Mouse (Mus musculus) erythroblast, embryonic 14.5 days (primary cell): ENCODE results near the gene Psmd12. TPM values are rescaled to one million over a fixed set of nuclear protein-coding genes. Genes with fewer than 3 reads are reported as not detected.
A peak's percentile ranks its signal among the peaks of the same experiment; 100 is the strongest.

ENCODE experiments used
- H3K27me3 ChIP-seq: 2 replicates; pipeline ENCODE4 v1.6.1; 2012; ENCODE audit warnings: inconsistent platforms; ENCODE audit not compliant: control insufficient read depth
- H3K36me3 ChIP-seq: 2 replicates; pipeline ENCODE4 v1.6.1; 2012; ENCODE audit warnings: mild to moderate bottlenecking, inconsistent platforms; ENCODE audit not compliant: control insufficient read depth
- H3K4me1 ChIP-seq: 2 replicates; pipeline ENCODE4 v1.6.1; 2012; ENCODE audit warnings: inconsistent platforms; ENCODE audit not compliant: control insufficient read depth
- H3K4me3 ChIP-seq: replicated peaks from 2 replicates; pipeline ENCODE3; 2012; ENCODE audit warnings: moderate library complexity, mild to moderate bottlenecking, inconsistent platforms
- H3K9me3 ChIP-seq: 2 replicates; pipeline ENCODE4 v1.6.1; 2012; ENCODE audit warnings: low read length, inconsistent platforms, mixed read lengths; ENCODE audit not compliant: control insufficient read depth
- GATA1 ChIP-seq: IDR thresholded peaks from 2 replicates; pipeline ENCODE4 v1.6.1; 2012; ENCODE audit warnings: low read length, inconsistent platforms, mixed read lengths
- TAL1 ChIP-seq: IDR thresholded peaks from 3 replicates; pipeline ENCODE4 v1.6.1; 2012; ENCODE audit warnings: low read length, inconsistent platforms, mixed read lengths
- polyA plus RNA-seq: library from polyadenylated mRNA; stranded (reverse); fragments of >175 nt; gene quantifications from 2 replicates; pipeline ENCODE4 v1.2.3, GENCODE M21; 2012

Gene Psmd12
- polyA plus RNA-seq, result 2.8 and 4.4 TPM in 2 replicates

DNA sequence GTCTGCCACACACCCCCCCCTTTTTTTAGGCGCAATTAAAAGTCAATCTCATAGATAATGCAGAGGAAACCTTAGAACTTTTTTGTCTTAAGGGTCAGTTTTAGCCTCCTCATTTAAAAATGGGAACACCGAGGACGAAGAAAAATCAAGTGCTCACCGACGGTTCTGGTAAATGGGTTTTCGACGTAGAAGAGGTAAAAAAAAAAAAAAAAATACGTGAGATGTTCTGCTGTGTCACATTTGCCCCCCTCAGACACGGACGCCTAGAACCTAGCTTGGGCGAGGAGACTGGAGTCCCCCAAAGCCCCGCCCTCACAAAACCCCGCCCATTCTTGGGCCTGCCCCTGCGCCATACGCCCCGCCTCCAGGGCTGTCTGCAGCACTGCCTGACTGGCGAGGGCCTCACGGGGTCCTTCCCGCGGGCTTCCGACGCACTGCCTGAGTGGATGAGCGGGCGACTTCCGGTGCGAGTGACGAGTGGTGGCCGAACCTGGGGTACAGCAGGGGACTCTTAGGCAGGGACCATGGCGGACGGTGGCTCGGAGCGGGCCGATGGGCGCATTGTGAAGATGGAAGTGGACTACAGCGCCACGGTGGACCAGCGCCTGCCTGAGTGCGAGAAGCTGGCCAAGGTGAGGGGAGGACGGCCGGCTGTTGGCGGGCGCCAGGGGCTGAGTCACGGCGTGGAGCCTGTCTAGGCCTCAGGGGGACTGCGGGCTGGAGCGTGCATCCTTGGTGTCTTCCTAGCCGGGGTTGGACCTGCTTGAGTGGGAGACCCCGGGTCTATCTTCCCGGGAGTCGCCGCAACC, at the start of gene Psmd12:
Gene Psmd12 (plus strand): TSS at position 432 of the 809 bp plus-strand sequence.
- Histone ChIP-seq H3K27me3 (no peaks in the 10 kb centered on the region), H3K4me3 (peak within 1 kb of the TSS; percentile 79), H3K4me1 (peaks cover 35% of the 10 kb centered on the region), H3K9me3 (no peaks in the 10 kb centered on the region), H3K36me3 (peaks cover 22% of the 10 kb centered on the region)
- TF ChIP-seq TAL1, result no peak
- TF ChIP-seq GATA1, result no peak

DNA sequence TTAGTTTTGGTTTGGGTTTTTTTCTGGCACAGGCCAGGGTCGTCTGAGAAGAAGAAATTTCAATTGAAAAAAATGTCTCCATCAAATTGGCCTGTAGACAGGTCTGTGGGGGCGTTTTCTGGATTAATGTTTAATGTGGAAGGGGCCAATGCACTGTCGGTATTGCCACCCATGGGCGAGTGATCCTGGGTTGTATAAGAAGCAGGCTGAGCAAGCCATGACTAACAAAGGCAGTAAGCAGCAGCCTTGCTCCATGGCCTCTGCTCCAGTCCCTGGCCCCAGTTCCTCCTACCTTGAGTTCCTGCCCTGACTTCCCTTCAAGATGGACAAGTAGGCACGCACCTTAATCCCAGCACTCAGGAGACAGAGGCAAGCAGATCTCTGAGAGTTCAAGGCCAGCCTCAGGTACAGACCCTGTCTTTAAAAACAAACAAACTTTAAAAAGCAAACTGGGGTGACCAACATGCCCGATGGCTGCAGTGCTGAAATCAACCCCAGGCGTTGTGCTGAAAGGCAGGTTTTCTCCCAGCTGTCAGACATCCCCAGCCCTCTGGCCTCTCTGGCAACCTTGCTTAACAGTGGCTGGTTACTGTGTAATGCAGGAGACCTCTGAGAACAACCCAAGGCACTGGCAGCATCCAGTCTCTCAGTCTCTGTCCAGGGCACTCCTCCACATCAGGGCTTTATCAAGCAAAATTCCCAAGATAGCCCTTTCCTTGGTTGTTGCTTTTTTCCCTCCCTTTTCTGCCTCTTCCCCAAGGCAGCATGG, 47.9 kb upstream of the Psmd12 start:
- Histone ChIP-seq H3K9me3 (peaks cover 2% of the 10 kb centered on the region; the same call in 1 of the 2 replicates), H3K27me3 (no peaks in the 10 kb centered on the region), H3K4me3 (no peak overlapping the region), H3K36me3 (peaks cover 7% of the 10 kb centered on the region), H3K4me1 (peaks cover 18% of the 10 kb centered on the region)
- TF ChIP-seq GATA1, result no peak
- TF ChIP-seq TAL1, result no peak

DNA sequence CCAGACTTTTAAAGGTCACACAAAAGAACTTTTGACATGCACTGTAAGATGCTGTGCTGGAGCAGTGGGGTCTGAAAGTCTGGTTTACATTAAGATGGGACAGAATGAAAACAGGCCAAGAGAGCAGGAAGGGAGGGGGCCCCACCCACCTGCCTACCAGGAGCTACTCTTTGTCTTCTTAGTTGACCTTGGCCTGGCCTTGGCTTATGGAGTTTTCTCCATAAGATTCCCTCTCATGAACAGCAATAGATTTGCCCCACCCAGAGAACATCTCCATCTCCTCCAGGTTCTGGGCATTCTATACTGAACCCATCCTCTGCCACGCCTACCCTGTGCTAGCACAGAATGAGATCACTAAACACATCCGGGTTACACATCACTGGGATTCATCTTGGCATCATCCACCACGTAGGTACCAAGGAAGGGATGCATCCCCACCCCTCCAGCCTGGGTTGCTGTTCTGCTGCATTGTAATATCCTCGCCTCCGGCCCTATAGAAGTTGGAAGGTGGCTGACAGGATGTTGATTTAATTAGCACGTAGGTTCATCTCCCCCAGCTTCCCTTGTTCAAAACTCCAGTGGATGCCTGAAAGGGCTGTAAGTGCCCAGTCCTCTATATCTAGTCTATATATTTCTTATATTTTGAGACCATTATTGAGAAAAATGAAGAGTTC, 43.4 kb upstream of the Psmd12 start:
- H3K4me1 ChIP-seq, result peaks cover 27% of the 10 kb centered on the region
- 0 out of 2 replicates have a peak, but pooled peaks cover 2% of the 10 kb centered on the region for H3K9me3 ChIP-seq

DNA sequence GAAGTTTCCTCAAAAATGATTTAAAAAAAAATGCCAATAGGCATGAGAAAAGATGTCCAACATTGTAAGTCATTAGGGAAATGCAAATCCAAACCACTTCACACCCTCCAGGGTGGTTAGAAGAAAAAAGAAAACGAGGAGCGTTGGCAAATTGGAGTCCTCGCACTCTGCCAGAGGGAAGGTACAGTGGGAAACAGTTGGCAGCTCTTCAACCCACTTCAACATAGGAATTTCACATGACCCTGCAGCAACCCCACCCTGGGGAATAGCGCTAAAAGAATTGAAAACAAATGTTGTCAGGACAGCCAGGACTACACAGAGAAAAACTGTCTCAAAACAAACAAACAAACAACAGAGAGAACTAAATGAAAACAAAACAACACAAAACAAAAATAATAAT, 41.6 kb upstream of the Psmd12 start:
- Histone ChIP-seq H3K36me3 (peaks cover 4% of the 10 kb centered on the region), H3K9me3 (0 out of 2 replicates have a peak, but pooled peaks cover 2% of the 10 kb centered on the region), H3K4me3 (no peak overlapping the region), H3K27me3 (no peaks in the 10 kb centered on the region), H3K4me1 (peaks cover 30% of the 10 kb centered on the region)
- no peak for TF ChIP-seq TAL1
- TF ChIP-seq GATA1, result no peak

More for the DNA sequence above, 43.4 kb upstream of the Psmd12 start:
- H3K36me3 ChIP-seq, result peaks cover 2% of the 10 kb centered on the region
- no peaks in the 10 kb centered on the region for H3K27me3 ChIP-seq
- no peak for TF ChIP-seq TAL1
- no peak for TF ChIP-seq GATA1
- no peak overlapping the region for H3K4me3 ChIP-seq

DNA sequence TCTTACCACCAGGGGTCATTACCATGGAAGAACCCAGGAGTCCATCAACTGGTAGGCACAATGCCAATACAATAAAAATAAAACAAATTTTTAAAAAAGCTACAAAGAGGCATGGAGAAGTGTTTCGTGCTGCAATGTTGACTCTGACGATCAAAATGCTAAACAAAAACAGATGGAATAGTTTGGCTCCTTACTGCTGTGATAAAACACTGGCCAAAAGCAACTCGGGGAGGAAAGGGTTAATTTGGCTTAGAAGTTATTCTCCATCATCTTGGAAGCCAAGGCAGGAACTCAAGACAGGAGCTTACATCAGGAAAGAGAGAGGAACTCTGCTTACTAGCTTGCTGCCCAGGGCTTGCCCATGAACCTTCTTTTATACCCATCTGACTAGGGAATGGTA, 41.1 kb upstream of the Psmd12 start:
- peaks cover 4% of the 10 kb centered on the region for H3K36me3 ChIP-seq
- peaks cover 31% of the 10 kb centered on the region for H3K4me1 ChIP-seq
- 0 out of 2 replicates have a peak, but pooled peaks cover 2% of the 10 kb centered on the region for H3K9me3 ChIP-seq
- no peaks in the 10 kb centered on the region for H3K27me3 ChIP-seq
- no peak overlapping the region for H3K4me3 ChIP-seq
- TF ChIP-seq GATA1, result no peak
- no peak for TF ChIP-seq TAL1

DNA sequence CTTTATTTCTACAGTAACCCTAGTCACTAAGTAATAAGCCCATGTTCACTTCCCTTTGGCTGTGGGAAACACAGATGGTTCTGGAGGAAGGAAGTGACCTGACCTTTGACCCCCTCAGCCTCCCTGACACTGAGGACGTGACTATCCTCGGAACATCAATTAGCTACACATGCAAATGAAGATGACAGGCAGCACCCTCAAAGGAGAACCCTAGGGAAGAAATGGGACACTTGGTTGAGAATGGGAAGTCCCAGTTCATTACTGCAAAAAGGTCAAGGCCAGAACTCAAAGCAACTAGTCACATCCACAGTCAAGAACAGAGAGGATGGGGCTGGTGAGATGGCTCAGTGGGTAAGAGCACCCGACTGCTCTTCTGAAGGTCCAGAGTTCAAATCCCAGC, 38.2 kb upstream of the Psmd12 start:
- Histone ChIP-seq H3K9me3 (0 out of 2 replicates have a peak, but pooled peaks cover 2% of the 10 kb centered on the region), H3K27me3 (no peaks in the 10 kb centered on the region), H3K36me3 (peaks cover 10% of the 10 kb centered on the region), H3K4me3 (no peak overlapping the region), H3K4me1 (peaks cover 37% of the 10 kb centered on the region)
- TF ChIP-seq TAL1, result no peak
- TF ChIP-seq GATA1, result no peak

DNA sequence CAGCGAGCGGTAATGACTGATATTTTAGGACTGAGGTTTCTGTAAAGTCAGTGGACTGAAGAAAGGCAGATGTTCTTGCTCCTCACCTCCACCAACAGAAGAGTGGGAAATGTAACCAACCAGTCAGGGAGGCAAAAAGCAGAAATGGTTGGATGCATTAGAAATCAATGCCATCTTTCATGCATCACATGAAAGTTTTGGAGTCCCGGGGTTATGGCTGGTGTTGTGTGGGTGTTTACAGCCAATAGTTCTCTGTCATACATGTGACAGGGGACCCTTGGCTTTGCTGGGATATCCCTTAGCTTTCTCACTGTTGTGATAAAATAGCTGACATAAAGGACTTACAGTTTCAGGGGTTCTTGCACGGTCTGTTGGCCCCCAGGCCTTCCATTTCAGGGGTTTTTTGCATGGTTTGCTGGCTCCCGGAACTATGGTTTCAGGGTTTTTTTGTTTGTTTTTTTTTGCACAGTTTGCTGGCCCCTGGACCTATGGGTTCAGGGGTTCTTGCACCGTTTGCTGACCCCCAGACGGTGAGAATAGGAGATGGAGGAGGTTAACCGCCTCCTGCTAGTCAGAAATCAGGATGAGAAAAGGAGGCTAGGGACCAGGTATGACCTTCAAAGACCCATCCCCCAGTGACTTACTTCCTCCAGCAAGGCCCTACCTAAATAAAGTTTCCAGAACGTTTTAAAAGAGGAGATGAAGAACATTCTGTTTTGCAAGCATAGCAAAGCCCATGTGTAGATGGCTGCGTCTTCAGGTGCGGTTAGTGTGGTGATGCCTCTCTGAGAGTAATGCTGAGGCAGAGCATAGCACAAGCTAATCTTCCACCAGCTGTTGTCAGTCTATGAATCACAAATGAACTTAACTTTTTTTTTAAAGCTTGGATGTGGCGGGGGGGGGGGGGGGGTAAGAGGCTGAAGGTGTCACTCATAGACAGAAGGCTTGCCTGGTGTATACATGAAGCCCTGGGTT, 35.9 kb upstream of the Psmd12 start:
- no peak overlapping the region for H3K4me3 ChIP-seq
- H3K9me3 ChIP-seq, result no peaks in the 10 kb centered on the region
- peaks cover 13% of the 10 kb centered on the region for H3K36me3 ChIP-seq
- no peaks in the 10 kb centered on the region for H3K27me3 ChIP-seq
- TF ChIP-seq TAL1 (no peak), GATA1 (no peak)
- H3K4me1 ChIP-seq, result peaks cover 54% of the 10 kb centered on the region

DNA sequence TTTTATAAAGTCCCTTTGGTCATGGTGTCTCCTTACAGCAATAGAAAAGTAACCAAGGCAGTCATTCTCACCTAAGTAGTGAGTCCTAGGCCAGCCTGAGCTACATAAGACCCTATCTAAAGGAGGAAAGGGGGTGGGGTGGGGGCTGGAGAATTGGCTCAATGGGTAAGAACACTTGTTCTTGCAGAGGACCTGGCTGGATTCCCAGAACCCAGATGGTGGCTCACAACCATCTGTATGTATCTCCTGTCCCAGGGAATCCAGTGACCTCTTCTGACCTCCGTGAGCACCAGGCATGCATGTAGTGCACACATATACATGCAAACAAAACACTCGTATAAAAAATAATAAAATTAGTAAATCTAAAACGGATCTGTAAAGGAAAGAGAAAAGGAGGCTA, 33.6 kb upstream of the Psmd12 start:
- Histone ChIP-seq H3K4me3 (no peak overlapping the region), H3K9me3 (no peaks in the 10 kb centered on the region), H3K4me1 (peaks cover 68% of the 10 kb centered on the region), H3K36me3 (peaks cover 16% of the 10 kb centered on the region), H3K27me3 (no peaks in the 10 kb centered on the region)
- no peak for TF ChIP-seq GATA1
- no peak for TF ChIP-seq TAL1
